Mouse (Mus musculus) brain, embryonic 14.5 days (tissue): ENCODE data around the gene Sgms1.

Experiments
- CTCF ChIP-seq: fragments of 200-500 bp; IDR thresholded peaks from 2 replicates; pipeline ENCODE4 v1.5.1; 2012; ENCODE audit warnings: inconsistent platforms, mild to moderate bottlenecking, moderate library complexity, borderline replicate concordance; ENCODE audit not compliant: insufficient read depth, insufficient read length; ENCODE audit errors: extremely low read depth
- POLR2A ChIP-seq: fragments of 200-500 bp; IDR thresholded peaks from 2 replicates; pipeline ENCODE4 v1.6.1; 2012; ENCODE audit warnings: mild to moderate bottlenecking, inconsistent platforms, borderline replicate concordance; ENCODE audit not compliant: poor library complexity, insufficient read depth, insufficient read length, severe bottlenecking; ENCODE audit errors: extremely low read depth

GRCm38 (mm10) chr19:32334751-32335150 lies 54.8 kb downstream of the Sgms1 start:
- TF ChIP-seq POLR2A (no peak), CTCF (no peak)
